Mouse (Mus musculus): Measurements from ENCODE around the gene Trpc7.

The Trpc7 gene

DNA sequence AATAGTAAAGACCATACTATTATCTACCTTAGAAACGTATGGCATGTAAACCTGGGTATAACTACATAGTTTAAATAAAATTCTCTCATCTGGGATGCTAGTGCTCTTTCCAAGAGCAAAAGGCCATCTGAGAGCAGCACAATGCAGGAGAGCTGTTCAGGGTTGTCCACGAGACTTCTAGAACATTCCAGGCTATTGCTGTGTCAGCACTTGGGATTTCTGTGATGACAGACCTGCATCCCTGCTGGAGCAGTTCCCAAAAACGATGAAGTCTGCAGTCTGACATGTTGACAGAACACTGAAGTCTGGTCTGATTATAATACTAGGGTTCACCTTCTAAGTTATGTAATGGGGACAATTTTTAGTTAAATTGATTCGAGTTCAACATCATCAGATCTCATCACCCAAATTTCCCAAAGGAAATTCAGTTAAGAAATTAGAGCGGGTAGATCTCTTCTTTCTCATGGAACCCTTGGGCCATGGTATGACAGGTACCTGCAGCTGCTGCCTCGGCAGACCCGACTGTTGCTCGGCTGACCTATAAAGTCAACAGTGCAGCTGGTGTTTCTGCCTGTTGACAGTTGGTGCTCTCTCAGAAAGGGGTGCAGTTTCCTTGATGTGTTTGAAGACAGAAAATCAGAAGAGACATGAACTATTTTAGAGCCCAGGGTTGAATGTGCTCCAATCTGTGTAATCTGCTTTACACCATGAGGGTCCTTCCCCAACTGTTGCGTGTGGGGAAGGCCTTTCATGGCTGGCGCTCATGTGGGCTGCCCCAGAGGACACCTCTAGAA, 148.9 kb downstream of the Trpc7 start:
- DNase-seq (ENCODE audit: low spot score) = no peak

DNA sequence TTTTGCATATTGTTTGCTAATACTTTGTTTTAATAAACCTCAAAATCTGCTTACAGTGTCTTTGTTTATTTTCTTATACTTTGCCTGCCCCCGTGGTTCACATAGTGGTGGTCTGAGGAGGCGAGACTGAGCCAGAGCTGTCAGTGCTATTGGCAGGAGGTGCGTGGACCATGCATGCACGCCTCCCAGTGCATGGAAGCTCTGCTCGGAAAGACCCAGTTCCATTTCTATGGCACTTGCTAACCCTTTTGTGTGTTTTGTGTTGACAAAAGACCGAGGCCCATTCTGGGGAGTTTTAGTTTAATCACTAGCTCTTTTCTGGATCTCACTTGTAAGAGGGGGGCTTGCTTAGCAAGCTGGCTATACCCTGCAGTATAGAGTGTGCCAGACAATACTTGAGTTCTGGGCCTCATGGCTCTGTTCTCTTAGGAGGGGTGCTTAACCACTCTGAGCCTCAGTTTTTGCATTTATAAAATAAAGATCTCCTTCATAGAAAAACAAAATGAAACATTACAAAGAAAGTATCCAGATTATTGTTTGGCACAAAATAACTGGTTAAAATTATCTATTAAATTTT, 153.4 kb downstream of the Trpc7 start:
- no peak for DNase-seq (ENCODE audit: low spot score)

DNA sequence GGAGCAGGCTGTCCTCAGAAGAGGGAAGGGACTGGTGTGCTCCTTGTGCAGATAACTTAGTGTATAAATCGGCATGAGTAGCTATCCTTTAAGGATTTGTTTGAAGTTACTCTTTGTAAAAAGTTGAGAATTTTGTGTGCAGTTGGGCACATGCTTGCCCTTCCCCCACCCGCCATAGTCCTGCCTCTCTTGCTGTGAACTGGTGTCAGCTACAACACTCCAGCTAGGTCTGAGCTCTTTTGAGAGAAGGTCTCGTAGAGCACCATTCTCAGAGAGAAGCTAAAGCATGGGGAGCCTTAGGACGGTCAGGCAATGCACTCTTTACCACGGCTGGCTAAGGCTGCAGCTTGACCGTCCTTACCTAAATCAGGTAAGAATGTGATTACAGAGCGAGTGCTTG, 154.1 kb downstream of the Trpc7 start:
- no peak for DNase-seq (ENCODE audit: low spot score)

DNA sequence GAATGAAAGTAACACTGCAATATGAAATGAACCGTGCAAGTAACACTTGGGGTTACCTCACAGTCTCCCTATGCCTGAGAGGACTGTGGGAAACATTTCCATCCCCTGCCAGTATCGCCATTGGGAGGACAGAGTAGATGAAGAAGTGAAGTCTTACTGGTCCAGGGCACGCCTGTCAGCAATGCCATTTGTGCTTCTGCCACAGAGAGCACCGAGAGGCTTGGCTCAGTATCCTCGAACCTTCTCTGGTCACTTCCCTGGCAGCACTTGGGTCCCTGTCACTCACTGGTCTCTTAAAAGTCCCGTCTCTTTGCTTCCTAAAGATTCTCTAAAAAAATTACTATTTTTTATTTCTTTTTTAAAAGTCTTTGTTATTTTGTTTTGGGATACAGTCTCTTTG, 155.3 kb downstream of the Trpc7 start:
- DNase-seq (ENCODE audit: low spot score) = no peak

DNA sequence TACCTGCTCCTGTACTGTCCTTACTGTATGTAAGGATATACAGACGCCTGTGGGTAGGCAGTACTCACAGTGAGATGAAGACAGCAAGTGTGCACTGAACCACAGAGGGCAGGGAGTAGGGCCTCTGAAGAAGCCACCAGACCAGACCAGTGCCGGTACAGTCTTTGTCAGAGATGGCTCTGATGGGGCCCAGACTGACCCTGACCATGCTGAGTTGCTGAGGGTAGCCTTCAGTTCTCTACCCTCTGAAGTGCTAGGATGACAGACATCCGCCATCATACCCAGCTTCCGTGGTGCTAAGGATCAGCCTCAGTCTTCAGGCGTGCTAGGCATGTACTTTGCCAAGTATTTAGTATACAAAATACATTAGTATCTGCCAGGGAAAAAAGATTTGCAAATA, 156.2 kb downstream of the Trpc7 start:
- no peak for DNase-seq (ENCODE audit: low spot score)

DNA sequence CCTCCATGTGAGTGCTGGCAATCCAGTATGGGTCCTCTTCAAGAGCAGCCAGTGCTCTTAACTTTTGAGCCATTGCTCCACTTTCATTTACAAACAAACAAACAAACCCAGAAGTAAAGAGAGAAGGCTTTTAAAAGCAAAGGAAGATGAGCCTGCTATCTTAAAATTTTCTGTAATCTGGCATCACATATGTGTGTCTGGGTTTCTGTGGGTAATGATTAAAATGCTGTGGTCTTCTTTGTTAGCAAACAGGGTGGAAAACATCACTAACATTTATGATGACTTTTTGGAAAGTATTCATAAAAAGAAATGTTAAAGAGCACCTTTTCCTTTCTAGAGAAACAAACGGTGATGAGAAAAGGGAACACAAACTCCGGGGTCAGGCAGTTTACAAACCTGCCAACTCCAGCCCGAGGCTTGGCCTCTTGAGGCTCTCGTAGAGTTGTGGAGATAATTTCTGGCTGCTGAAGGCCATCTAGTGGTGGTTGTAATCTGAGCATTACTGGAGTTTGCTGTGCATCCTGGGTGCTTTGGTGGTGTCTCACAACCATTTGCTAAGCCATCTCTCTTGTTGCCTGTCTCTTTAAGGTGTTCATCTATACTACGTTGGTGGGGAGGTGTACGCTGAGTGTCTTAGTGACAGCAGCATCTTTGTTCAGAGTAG, 160.4 kb downstream of the Trpc7 start:
- peak; percentile 62 for DNase-seq (ENCODE audit: low spot score)

DNA sequence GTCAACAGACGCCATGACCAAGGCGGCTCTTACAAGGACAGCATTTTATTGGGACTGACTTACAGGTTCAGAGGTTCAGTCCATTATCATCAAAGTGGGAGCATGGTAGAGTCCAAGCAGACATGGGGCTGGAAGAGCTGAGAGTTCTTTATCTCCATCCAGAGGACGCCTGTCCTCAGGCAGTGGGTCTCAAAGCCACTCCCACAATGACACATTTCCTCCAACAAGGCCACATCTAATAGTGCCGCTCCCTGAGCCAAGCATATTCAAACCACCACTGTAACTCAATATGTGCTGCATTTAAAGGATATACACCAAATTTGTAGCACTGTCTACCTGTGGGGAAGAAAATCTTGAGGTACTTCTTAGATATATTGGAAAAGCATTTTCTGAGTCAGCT, 161.2 kb downstream of the Trpc7 start:
- no peak for DNase-seq (ENCODE audit: low spot score)

DNA sequence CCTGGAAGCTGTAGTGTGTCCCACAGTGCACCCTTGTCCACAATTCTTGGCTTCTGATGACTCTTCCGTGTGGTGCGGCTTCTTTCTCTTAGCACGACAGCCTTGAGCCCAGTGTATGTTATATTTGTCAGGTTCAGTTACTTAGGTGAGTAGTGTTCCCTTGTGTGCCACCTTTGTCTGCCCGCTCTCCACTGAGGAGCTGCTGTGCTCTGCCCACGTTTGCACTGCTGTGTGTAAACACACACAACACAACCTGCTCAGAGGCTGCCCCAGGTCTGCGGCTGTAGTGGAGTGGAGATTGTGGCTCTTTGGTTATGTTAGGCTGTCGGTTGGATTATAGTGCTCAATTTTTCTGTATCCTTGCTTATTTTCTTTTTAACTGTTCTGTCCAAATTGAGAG, 166.7 kb downstream of the Trpc7 start:
- no peak for DNase-seq (ENCODE audit: low spot score)

DNA sequence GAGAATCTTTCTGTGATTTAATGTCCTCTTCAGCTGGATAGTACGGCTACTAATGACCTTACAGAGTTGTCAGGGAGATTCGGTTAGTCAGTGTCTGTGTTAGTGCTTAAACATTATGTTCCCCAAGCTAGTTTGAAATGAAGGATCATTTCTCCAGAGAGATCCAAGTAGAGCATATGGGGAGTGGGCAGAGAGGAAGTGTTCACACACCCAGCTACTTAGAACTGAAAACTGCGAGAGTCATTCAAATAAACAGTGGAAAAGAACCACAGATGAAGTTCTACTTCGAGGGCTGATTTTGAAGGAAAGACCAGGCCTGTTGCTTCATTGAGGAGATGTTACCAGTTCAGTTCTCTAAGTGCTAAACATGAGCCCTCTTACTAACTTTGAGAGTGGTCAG, 169.2 kb downstream of the Trpc7 start:
- DNase-seq (ENCODE audit: low spot score) = no peak

Data from adipocyte (in vitro differentiated cells).